Mouse (Mus musculus): ENCODE data around the gene Ribc1. TPM values are rescaled to one million over a fixed set of nuclear protein-coding genes. Genes with fewer than 3 reads are reported as not detected.

Gene Ribc1
- polyA plus RNA-seq, 1 experiment from 2014 or later, result 1.6 TPM

GRCm38 (mm10) chrX:152017186-152017585 is 1.1 kb upstream of the Ribc1 start:
- no peaks in the 10 kb centered on the region for H3K36me3 ChIP-seq (ENCODE audit: control insufficient read depth, insufficient read depth, low read length)
- peaks cover 0 to 7% of the 10 kb centered on the region in 2 experiments; a peak in 2 of 4 replicates for H3K4me1 ChIP-seq (ENCODE audit: control insufficient read depth in 2 of 2, insufficient read depth in 2 of 2, low read length in 2 of 2)
- ATAC-seq (ENCODE audit: insufficient number of reproducible peaks, insufficient read depth, low FRiP score, low read depth), result no peak
- 18% methylated on average over 14 of the region's 14 CpGs for WGBS
- peak overlapping the region; percentile 91; a peak in 3 of 4 replicates for H3K27ac ChIP-seq (replicated peaks in 1 of 2; ENCODE audit: control insufficient read depth in 1 of 2, insufficient read depth in 1 of 2, low read depth in 2 of 2, low read length in 2 of 2)
- no peaks in the 10 kb centered on the region for H3K9me3 ChIP-seq (ENCODE audit: control insufficient read depth, low read length)
- peak overlapping the region; percentile 78 for H3K9ac ChIP-seq (ENCODE audit: low read length)
- H3K4me3 ChIP-seq (ENCODE audit: control insufficient read depth in 1 of 2, insufficient read depth in 1 of 2, low read depth in 1 of 2, low read length in 2 of 2), result peak overlapping the region; percentile 55 to 88
- no peaks in the 10 kb centered on the region for H3K27me3 ChIP-seq (ENCODE audit: control insufficient read depth, insufficient read depth, low read length)
- H3K4me2 ChIP-seq (ENCODE audit: low read length), result peak overlapping the region; percentile 66

DNA sequence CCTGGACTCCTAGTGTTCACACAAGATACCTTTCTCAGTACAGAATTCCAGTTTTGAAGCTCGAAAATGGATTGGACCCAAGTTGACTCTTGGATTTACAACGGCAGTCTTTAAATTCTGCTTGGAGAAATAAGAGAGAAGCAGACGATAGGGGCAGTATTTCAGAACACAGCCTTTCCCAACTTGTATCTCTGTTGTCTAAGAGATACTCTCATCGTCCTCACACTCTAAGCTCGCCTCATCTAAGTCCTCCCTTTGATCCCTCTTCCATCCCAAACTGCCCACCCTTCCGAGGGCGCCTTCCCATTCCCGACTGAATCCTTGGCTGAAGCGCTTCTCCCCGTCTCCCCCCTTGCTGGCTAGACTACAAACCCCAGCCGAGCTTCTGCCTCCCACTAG is 344 bp downstream of the Ribc1 start:
- ATAC-seq (ENCODE audit: insufficient number of reproducible peaks, insufficient read depth, low FRiP score, low read depth), result no peak
- Histone ChIP-seq H3K9me3 (ENCODE audit: control insufficient read depth, low read length) (no peaks in the 10 kb centered on the region), H3K4me1 (ENCODE audit: control insufficient read depth in 2 of 2, insufficient read depth in 2 of 2, low read length in 2 of 2) (peaks cover 0 to 7% of the 10 kb centered on the region in 2 experiments; a peak in 2 of 4 replicates), H3K27me3 (ENCODE audit: control insufficient read depth, insufficient read depth, low read length) (no peaks in the 10 kb centered on the region), H3K4me2 (ENCODE audit: low read length) (peak overlapping the region; percentile 68), H3K36me3 (ENCODE audit: control insufficient read depth, insufficient read depth, low read length) (no peaks in the 10 kb centered on the region), H3K27ac (replicated peaks in 1 of 2; ENCODE audit: control insufficient read depth in 1 of 2, insufficient read depth in 1 of 2, low read depth in 2 of 2, low read length in 2 of 2) (peak overlapping the region; percentile 84 to 91), H3K9ac (ENCODE audit: low read length) (peak overlapping the region; percentile 72), H3K4me3 (ENCODE audit: control insufficient read depth in 1 of 2, insufficient read depth in 1 of 2, low read depth in 1 of 2, low read length in 2 of 2) (peak overlapping the region; percentile 55 to 88)
- 15% methylated on average over 11 of the region's 11 CpGs for WGBS

DNA sequence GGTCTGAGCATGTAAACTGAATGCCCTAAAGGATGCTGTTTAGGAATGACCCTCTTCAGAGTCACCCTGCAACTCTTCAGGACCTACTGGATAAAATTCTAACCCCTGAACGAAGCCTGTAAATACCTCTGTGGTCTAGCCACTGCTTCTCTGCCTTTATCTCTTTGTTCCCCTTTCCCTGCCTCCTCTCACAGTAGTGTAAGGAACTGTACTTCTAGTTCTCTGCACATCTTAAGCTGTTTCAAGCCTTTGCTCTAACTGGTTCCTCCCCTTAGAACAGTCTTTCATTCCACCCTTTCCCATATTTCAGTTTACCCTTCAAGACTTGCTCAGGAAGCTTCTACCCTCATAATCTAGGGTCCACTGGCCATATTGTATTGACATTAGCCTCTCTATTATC is 8.2 kb downstream of the Ribc1 start:
- Histone ChIP-seq H3K4me3 (ENCODE audit: control insufficient read depth in 1 of 2, insufficient read depth in 1 of 2, low read depth in 1 of 2, low read length in 2 of 2) (no peak overlapping the region), H3K4me1 (ENCODE audit: control insufficient read depth in 2 of 2, insufficient read depth in 2 of 2, low read length in 2 of 2) (no peaks in the 10 kb centered on the region), H3K27me3 (ENCODE audit: control insufficient read depth, insufficient read depth, low read length) (no peaks in the 10 kb centered on the region; the same call in 1 of the 2 replicates), H3K27ac (replicated peaks in 1 of 2; ENCODE audit: control insufficient read depth in 1 of 2, insufficient read depth in 1 of 2, low read depth in 2 of 2, low read length in 2 of 2) (no peak overlapping the region), H3K36me3 (ENCODE audit: control insufficient read depth, insufficient read depth, low read length) (peaks cover 28% of the 10 kb centered on the region), H3K4me2 (ENCODE audit: low read length) (no peak overlapping the region), H3K9me3 (ENCODE audit: control insufficient read depth, low read length) (no peaks in the 10 kb centered on the region), H3K9ac (ENCODE audit: low read length) (no peak overlapping the region)
- ATAC-seq (ENCODE audit: insufficient number of reproducible peaks, insufficient read depth, low FRiP score, low read depth), result no peak
- 53% methylated on average over 1 of the region's 1 CpGs for WGBS

GRCm38 (mm10) chrX:152002865-152003264 is 13.2 kb downstream of the Ribc1 start:
- no peak for ATAC-seq (ENCODE audit: insufficient number of reproducible peaks, insufficient read depth, low FRiP score, low read depth)
- H3K9ac ChIP-seq (ENCODE audit: low read length), result no peak overlapping the region
- H3K27ac ChIP-seq (replicated peaks in 1 of 2; ENCODE audit: control insufficient read depth in 1 of 2, insufficient read depth in 1 of 2, low read depth in 2 of 2, low read length in 2 of 2), result no peak overlapping the region
- peak overlapping the region; percentile 71 for H3K4me2 ChIP-seq (ENCODE audit: low read length)
- H3K4me1 ChIP-seq (ENCODE audit: control insufficient read depth in 2 of 2, insufficient read depth in 2 of 2, low read length in 2 of 2), result no peaks in the 10 kb centered on the region
- H3K9me3 ChIP-seq (ENCODE audit: control insufficient read depth, low read length), result no peaks in the 10 kb centered on the region
- 56% methylated on average over 2 of the region's 2 CpGs for WGBS
- H3K27me3 ChIP-seq (ENCODE audit: control insufficient read depth, insufficient read depth, low read length), result no peaks in the 10 kb centered on the region; the same call in 1 of the 2 replicates
- peaks cover 28% of the 10 kb centered on the region for H3K36me3 ChIP-seq (ENCODE audit: control insufficient read depth, insufficient read depth, low read length)
- H3K4me3 ChIP-seq (ENCODE audit: control insufficient read depth in 1 of 2, insufficient read depth in 1 of 2, low read depth in 1 of 2, low read length in 2 of 2), result no peak overlapping the region

- Histone ChIP-seq H3K27me3 (ENCODE audit: control insufficient read depth, insufficient read depth, low read length) (no peaks in the 10 kb centered on the region; the same call in 1 of the 2 replicates), H3K4me1 (ENCODE audit: control insufficient read depth in 2 of 2, insufficient read depth in 2 of 2, low read length in 2 of 2) (no peaks in the 10 kb centered on the region), H3K9me3 (ENCODE audit: control insufficient read depth, low read length) (no peaks in the 10 kb centered on the region), H3K4me3 (ENCODE audit: control insufficient read depth in 1 of 2, insufficient read depth in 1 of 2, low read depth in 1 of 2, low read length in 2 of 2) (peak within 1 kb of the TSS; percentile 53 to 80), H3K4me2 (ENCODE audit: low read length) (peak within 1 kb of the TSS; percentile 71), H3K9ac (ENCODE audit: low read length) (peak within 1 kb of the TSS; percentile 72), H3K27ac (replicated peaks in 1 of 2; ENCODE audit: control insufficient read depth in 1 of 2, insufficient read depth in 1 of 2, low read depth in 2 of 2, low read length in 2 of 2) (peak within 1 kb of the TSS; percentile 64 to 75), H3K36me3 (ENCODE audit: control insufficient read depth, insufficient read depth, low read length) (peaks cover 20% of the 10 kb centered on the region)
- peak; percentile 93 for ATAC-seq (ENCODE audit: insufficient number of reproducible peaks, insufficient read depth, low FRiP score, low read depth)
- 19% methylated on average over 38 of the region's 41 CpGs for WGBS
Measured at GRCm38 (mm10) chrX:152001737-152002710, 14.1 kb downstream of the Ribc1 start, which contains the start of gene Hsd17b10. TSS of gene Hsd17b10 (plus strand) at chrX:152001845.

- peak overlapping the region; percentile 56 for H3K9ac ChIP-seq (ENCODE audit: low read length)
- no peaks in the 10 kb centered on the region for H3K9me3 ChIP-seq (ENCODE audit: control insufficient read depth, low read length)
- 32% methylated on average over 9 of the region's 9 CpGs for WGBS
- no peaks in the 10 kb centered on the region for H3K4me1 ChIP-seq (ENCODE audit: control insufficient read depth in 2 of 2, insufficient read depth in 2 of 2, low read length in 2 of 2)
- peaks cover 18% of the 10 kb centered on the region for H3K36me3 ChIP-seq (ENCODE audit: control insufficient read depth, insufficient read depth, low read length)
- no peaks in the 10 kb centered on the region; the same call in 1 of the 2 replicates for H3K27me3 ChIP-seq (ENCODE audit: control insufficient read depth, insufficient read depth, low read length)
- H3K4me3 ChIP-seq (ENCODE audit: control insufficient read depth in 1 of 2, insufficient read depth in 1 of 2, low read depth in 1 of 2, low read length in 2 of 2), result peak overlapping the region; percentile 12 to 53; a peak in 3 of 4 replicates
- ATAC-seq (ENCODE audit: insufficient number of reproducible peaks, insufficient read depth, low FRiP score, low read depth), result no peak
- no peak overlapping the region for H3K27ac ChIP-seq (replicated peaks in 1 of 2; ENCODE audit: control insufficient read depth in 1 of 2, insufficient read depth in 1 of 2, low read depth in 2 of 2, low read length in 2 of 2)
- peak overlapping the region; percentile 71 for H3K4me2 ChIP-seq (ENCODE audit: low read length)
Measured at GRCm38 (mm10) chrX:152001182-152001684, 14.9 kb downstream of the Ribc1 start.

GRCm38 (mm10) chrX:151999006-151999710 is 16.9 kb downstream of the Ribc1 start:
- no peak for ATAC-seq (ENCODE audit: insufficient number of reproducible peaks, insufficient read depth, low FRiP score, low read depth)
- no peaks in the 10 kb centered on the region for H3K9me3 ChIP-seq (ENCODE audit: control insufficient read depth, low read length)
- no peaks in the 10 kb centered on the region for H3K4me1 ChIP-seq (ENCODE audit: control insufficient read depth in 2 of 2, insufficient read depth in 2 of 2, low read length in 2 of 2)
- H3K4me2 ChIP-seq (ENCODE audit: low read length), result no peak overlapping the region
- 63% methylated on average over 4 of the region's 4 CpGs for WGBS
- no peak overlapping the region for H3K4me3 ChIP-seq (ENCODE audit: control insufficient read depth in 1 of 2, insufficient read depth in 1 of 2, low read depth in 1 of 2, low read length in 2 of 2)
- H3K9ac ChIP-seq (ENCODE audit: low read length), result no peak overlapping the region
- H3K36me3 ChIP-seq (ENCODE audit: control insufficient read depth, insufficient read depth, low read length), result peaks cover 5% of the 10 kb centered on the region; the same call in 1 of the 2 replicates
- H3K27ac ChIP-seq (replicated peaks in 1 of 2; ENCODE audit: control insufficient read depth in 1 of 2, insufficient read depth in 1 of 2, low read depth in 2 of 2, low read length in 2 of 2), result no peak overlapping the region
- H3K27me3 ChIP-seq (ENCODE audit: control insufficient read depth, insufficient read depth, low read length), result no peaks in the 10 kb centered on the region
